Mouse (Mus musculus): ENCODE data around the gene Bcat2. TPM values are rescaled to one million over a fixed set of nuclear protein-coding genes. Genes with fewer than 3 reads are reported as not detected.
A peak's percentile ranks its signal among the peaks of the same experiment; 100 is the strongest.

Gene Bcat2
- total and polyA plus RNA-seq, 2 experiments from 2014 or later, result 13.7 to 20.2 TPM

DNA sequence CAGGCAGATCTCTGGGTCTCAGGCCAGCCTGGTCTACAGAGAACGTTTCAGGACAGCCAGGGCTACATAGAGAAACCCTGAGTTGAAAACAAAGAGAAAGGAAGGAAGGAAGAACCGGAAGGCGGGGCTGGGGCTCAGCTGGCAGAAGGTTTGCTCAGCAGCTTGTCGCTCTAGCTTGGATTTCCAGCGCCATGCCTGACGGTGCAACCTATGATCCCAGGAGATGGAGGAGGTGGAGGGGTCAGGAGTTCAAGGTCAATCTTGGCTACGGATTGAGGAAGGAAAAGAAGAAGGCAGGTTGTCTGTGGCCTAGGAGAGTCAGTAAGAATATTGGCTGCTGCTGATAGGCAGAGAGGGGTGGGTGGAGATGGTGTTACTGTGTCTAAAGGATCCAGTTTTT lies 9.7 kb upstream of the Bcat2 start:
- ATAC-seq, result no peak
- no peak for TF ChIP-seq CTCF (IDR thresholded peaks at IDR 0.05; ENCODE audit: low read depth)

DNA sequence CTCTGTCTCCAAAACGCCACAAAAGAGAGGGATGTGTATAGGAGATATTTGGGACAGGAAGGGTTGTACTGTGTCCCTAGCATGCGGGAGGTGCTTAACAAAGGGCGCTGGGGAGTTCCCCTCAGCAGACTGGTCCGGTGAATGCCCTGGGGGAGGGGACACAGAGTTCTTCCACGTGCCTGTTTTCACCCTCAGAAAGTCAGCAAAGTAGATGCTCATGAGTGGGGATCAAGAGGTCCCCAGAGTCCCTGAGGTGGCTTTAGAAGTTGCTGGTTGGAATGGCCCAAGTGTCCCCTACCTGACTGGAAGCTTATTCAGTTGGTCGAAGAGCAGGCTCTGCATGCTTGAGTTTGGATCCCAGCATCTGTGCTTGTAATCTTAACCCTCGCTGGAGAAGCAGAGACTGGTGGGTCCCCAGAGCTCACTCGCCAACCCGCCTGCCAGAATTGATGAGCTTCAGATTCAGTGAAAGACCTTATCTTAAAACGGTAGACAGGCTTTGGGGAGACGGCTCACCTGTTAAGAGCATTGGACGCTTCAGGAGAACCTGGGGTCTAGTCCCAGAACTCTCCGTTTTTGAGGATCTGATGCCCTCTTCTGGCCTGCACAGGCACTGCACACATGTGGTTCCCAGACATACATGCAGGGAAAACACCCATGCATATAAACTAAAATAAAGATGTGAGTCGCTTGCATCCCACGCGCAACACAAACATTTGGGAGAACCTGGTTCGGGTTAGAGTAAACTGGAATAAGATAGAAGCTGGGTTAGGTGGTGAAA lies 8.9 kb upstream of the Bcat2 start:
- Histone ChIP-seq H3K4me3 (ENCODE audit: low read depth, low read length) (no peak overlapping the region), H3K4me2 (ENCODE audit: low read depth) (no peak overlapping the region), H3K27me3 (ENCODE audit: insufficient read depth, low read length) (no peaks in the 10 kb centered on the region), H3K36me3 (ENCODE audit: insufficient read depth) (no peaks in the 10 kb centered on the region), H3K4me1 (ENCODE audit: insufficient read depth) (no peaks in the 10 kb centered on the region), H3K9ac (no peak overlapping the region), H3K27ac (ENCODE audit: low read depth, low read length) (no peak overlapping the region), H3K9me3 (ENCODE audit: low read length) (no peaks in the 10 kb centered on the region)
- TF ChIP-seq CTCF (IDR thresholded peaks at IDR 0.05; ENCODE audit: low read depth), result peak; percentile 93
- ATAC-seq (peak; percentile 85), DNase-seq (peak; percentile 88)
- 24% methylated on average over 17 of the region's 17 CpGs for WGBS

More for the DNA sequence above, 9.7 kb upstream of the Bcat2 start:
- H3K9ac ChIP-seq, result no peak overlapping the region
- no peak overlapping the region for H3K4me2 ChIP-seq (ENCODE audit: low read depth)
- H3K4me1 ChIP-seq (ENCODE audit: insufficient read depth), result no peaks in the 10 kb centered on the region
- no peak for DNase-seq
- H3K36me3 ChIP-seq (ENCODE audit: insufficient read depth), result no peaks in the 10 kb centered on the region
- H3K4me3 ChIP-seq (ENCODE audit: low read depth, low read length), result no peak overlapping the region
- H3K27ac ChIP-seq (ENCODE audit: low read depth, low read length), result no peak overlapping the region
- 88% methylated on average over 7 of the region's 7 CpGs for WGBS
- H3K27me3 ChIP-seq (ENCODE audit: insufficient read depth, low read length), result no peaks in the 10 kb centered on the region
- no peaks in the 10 kb centered on the region for H3K9me3 ChIP-seq (ENCODE audit: low read length)

DNA sequence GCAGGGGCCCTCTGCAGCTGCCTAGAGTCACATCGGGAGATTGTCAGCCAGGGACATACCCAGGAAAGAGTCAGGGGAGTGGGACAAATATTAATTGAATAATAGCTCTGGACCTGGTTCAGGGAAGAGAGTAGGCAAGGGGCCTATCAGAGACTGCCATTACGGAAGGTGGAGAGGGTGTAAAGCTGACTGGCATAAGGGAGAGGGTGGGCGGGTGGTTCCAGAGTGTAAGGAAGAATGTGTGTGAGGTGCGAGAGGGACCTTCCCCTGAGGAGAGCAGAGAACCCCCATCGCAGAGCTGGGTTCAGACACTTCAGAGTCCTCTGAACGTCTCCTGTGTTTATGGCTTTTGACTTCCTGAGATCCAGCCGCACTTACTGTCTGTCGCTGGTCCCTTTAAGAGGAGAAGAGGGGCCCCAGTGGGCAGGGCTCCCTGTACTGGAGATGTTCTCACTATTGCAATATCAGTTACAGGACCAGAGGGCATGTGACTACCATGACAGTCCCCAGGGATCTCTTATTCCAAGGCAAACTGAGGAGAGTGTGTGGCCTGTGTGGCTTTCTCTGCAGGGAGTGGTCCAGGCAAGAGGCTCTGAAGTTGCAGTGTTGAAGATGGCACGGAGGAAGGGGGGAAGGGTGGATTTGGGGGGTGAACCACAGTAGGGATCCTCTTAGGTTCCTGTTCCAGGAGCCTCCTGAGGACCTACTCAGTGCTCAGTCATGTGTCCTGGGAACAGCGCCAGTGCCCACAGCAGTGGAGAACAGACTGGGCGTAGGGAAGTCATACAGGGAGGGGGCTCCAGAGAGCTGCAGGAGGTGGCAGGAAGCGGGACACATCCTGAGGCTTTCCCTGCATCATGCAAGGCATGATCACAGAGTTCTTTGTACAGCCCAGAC lies 8.1 kb upstream of the Bcat2 start:
- H3K27me3 ChIP-seq (ENCODE audit: insufficient read depth, low read length), result no peaks in the 10 kb centered on the region
- H3K9me3 ChIP-seq (ENCODE audit: low read length), result no peaks in the 10 kb centered on the region
- H3K4me2 ChIP-seq (ENCODE audit: low read depth), result no peak overlapping the region
- no peak overlapping the region for H3K4me3 ChIP-seq (ENCODE audit: low read depth, low read length)
- no peak for TF ChIP-seq CTCF (IDR thresholded peaks at IDR 0.05; ENCODE audit: low read depth)
- no peaks in the 10 kb centered on the region for H3K36me3 ChIP-seq (ENCODE audit: insufficient read depth)
- H3K9ac ChIP-seq, result no peak overlapping the region
- H3K27ac ChIP-seq (ENCODE audit: low read depth, low read length), result no peak overlapping the region
- DNase-seq, result no peak
- no peaks in the 10 kb centered on the region for H3K4me1 ChIP-seq (ENCODE audit: insufficient read depth)
- no peak for ATAC-seq
- 60% methylated on average over 12 of the region's 12 CpGs for WGBS

DNA sequence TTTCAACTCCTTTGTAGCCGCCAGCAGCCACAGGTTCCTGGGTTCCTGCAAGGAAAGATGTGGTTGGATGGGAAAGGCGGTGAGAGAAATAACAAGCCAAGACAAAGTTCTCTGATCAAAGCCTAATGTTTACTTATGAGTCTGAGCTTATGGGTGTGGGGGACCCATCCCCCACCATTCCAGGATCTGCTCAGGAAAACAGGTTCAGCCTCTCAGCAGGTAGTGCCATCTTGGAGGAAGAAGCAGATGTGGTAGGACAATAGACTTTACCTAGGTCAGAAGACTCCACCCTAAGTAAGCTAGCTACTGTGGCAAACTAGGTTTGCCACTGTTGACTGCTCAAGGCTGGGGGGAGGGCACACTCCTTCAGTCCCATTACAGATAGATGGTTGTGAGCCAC lies 5.1 kb upstream of the Bcat2 start:
- no peak overlapping the region for H3K4me2 ChIP-seq (ENCODE audit: low read depth)
- no peak overlapping the region for H3K9ac ChIP-seq
- H3K27me3 ChIP-seq (ENCODE audit: insufficient read depth, low read length), result no peaks in the 10 kb centered on the region
- ATAC-seq (no peak), DNase-seq (no peak)
- H3K27ac ChIP-seq (ENCODE audit: low read depth, low read length), result no peak overlapping the region
- WGBS, result 79% methylated on average over 2 of the region's 2 CpGs
- peaks cover 9% of the 10 kb centered on the region for H3K4me1 ChIP-seq (ENCODE audit: insufficient read depth)
- no peak overlapping the region for H3K4me3 ChIP-seq (ENCODE audit: low read depth, low read length)
- TF ChIP-seq CTCF (IDR thresholded peaks at IDR 0.05; ENCODE audit: low read depth), result no peak
- no peaks in the 10 kb centered on the region for H3K36me3 ChIP-seq (ENCODE audit: insufficient read depth)
- H3K9me3 ChIP-seq (ENCODE audit: low read length), result no peaks in the 10 kb centered on the region

DNA sequence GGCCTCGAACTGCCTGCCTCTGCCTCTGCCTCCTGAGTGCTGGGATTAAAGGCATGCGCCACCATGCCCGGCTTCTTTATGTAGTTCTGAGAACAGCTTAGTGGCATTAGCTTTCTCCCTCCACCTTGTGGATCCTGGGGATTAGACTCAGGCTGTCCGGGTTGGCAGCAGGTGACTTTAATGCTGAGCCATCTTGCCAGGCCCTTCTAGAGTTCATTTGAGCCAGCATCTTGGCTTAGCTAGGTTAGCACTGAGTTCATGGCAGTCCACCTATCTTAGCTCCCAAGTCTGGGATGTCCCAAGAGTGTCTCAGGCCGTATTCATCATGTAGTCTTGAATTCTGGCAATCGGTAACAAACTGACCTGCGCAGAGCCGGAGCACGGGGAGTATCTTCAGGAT lies 4.5 kb upstream of the Bcat2 start:
- no peak overlapping the region for H3K4me3 ChIP-seq (ENCODE audit: low read depth, low read length)
- no peaks in the 10 kb centered on the region for H3K9me3 ChIP-seq (ENCODE audit: low read length)
- no peak overlapping the region for H3K4me2 ChIP-seq (ENCODE audit: low read depth)
- H3K4me1 ChIP-seq (ENCODE audit: insufficient read depth), result peaks cover 10% of the 10 kb centered on the region
- H3K27me3 ChIP-seq (ENCODE audit: insufficient read depth, low read length), result no peaks in the 10 kb centered on the region
- no peak overlapping the region for H3K9ac ChIP-seq
- no peak for ATAC-seq
- H3K36me3 ChIP-seq (ENCODE audit: insufficient read depth), result no peaks in the 10 kb centered on the region
- no peak for DNase-seq
- H3K27ac ChIP-seq (ENCODE audit: low read depth, low read length), result no peak overlapping the region
- 89% methylated on average over 9 of the region's 9 CpGs for WGBS
- no peak for TF ChIP-seq CTCF (IDR thresholded peaks at IDR 0.05; ENCODE audit: low read depth)

DNA sequence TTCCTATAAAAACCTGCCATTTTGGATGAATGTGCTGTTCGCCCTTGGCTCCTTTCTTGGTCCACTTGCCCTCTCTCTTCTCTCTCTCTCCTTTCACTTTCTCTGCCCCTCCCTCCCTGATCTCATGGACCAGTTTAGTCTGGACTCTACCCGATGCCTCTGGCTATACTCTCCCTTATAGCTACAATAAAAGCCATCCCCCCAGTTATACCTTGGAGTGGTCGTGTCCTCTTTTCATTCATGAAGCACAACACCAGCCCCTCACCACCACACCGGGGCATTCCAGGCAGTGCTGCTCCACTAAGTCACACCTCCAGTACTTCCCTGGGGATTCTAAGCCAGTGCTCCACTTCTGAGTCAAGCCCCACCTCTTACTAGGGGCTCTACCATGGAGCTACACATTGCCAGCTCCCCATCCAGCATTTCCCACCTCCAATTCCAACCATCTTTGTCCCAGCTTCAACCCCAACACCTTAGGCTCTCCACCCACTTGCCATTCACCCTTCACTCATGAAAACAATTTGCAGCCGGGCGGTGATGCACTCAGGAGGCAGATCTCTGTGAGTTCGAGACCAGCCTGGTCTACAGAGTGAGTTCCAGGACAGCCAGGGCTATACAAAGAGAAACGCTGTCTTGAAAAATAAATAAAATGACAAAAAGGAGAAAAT lies 2.7 kb upstream of the Bcat2 start:
- 76% methylated on average over 8 of the region's 8 CpGs for WGBS
- H3K9ac ChIP-seq, result peak overlapping the region; percentile 36; the same call in 1 of the 2 replicates
- no peaks in the 10 kb centered on the region for H3K9me3 ChIP-seq (ENCODE audit: low read length)
- peaks cover 22% of the 10 kb centered on the region for H3K4me1 ChIP-seq (ENCODE audit: insufficient read depth)
- H3K27ac ChIP-seq (ENCODE audit: low read depth, low read length), result 0 out of 2 replicates have a peak overlapping the region, but pooled peaks have one; percentile 66
- no peak for TF ChIP-seq CTCF (IDR thresholded peaks at IDR 0.05; ENCODE audit: low read depth)
- H3K4me3 ChIP-seq (ENCODE audit: low read depth, low read length), result peak overlapping the region; percentile 44
- no peak overlapping the region for H3K4me2 ChIP-seq (ENCODE audit: low read depth)
- H3K27me3 ChIP-seq (ENCODE audit: insufficient read depth, low read length), result no peaks in the 10 kb centered on the region
- DNase-seq (no peak), ATAC-seq (no peak)
- H3K36me3 ChIP-seq (ENCODE audit: insufficient read depth), result no peaks in the 10 kb centered on the region

All from forebrain, postnatal 0 days (tissue).